Mouse (Mus musculus) hindbrain, embryonic 14.5 days (tissue): ENCODE measurements at regions not wholly inside any gene's neighbourhood (a gene's known extent, or its start where the extent isn't known, plus 50 kb on each side); places are given as distances from the start of the nearest gene placed in this dataset.

Experiments
- ATAC-seq: fragments of 200-750 bp; cut with Nextera tagmentation; 2 replicates; pipeline ENCODE4 v1.8.0; 2017; ENCODE audit warnings: moderate number of reproducible peaks, mild to moderate bottlenecking, moderate TSS enrichment, moderate library complexity; ENCODE audit not compliant: low FRiP score
- DNase-seq: peaks from one replicate; pipeline ENCODE4 v3.0.0-alpha.2; 2015; ENCODE audit warnings: low spot score
- H3K27ac ChIP-seq: fragments of 300-500 bp; sonication (generic); 2 replicates; pipeline ENCODE4 v1.5.1; 2014; ENCODE audit warnings: mild to moderate bottlenecking, moderate library complexity
- H3K27me3 ChIP-seq: fragments of 300-500 bp; sonication (generic); 2 replicates; pipeline ENCODE4 v1.6.1; 2014; ENCODE audit warnings: mild to moderate bottlenecking, low read length, mixed read lengths; ENCODE audit not compliant: control insufficient read depth, insufficient read depth
- H3K36me3 ChIP-seq: fragments of 300-500 bp; sonication (generic); replicated peaks from 2 replicates; pipeline ENCODE4 v1.6.1; 2014; ENCODE audit not compliant: control insufficient read depth, insufficient read depth
- H3K4me1 ChIP-seq: fragments of 300-500 bp; sonication (generic); replicated peaks from 2 replicates; pipeline ENCODE4 v1.6.1; 2014; ENCODE audit warnings: antibody characterized with exemption, low read length, mixed read lengths; ENCODE audit not compliant: control insufficient read depth, insufficient read depth
- H3K4me2 ChIP-seq: fragments of 300-500 bp; sonication (generic); replicated peaks from 2 replicates; pipeline ENCODE4 v1.6.1; 2014; ENCODE audit warnings: mild to moderate bottlenecking, moderate library complexity
- H3K4me3 ChIP-seq: fragments of 300-500 bp; sonication (generic); replicated peaks from 2 replicates; pipeline ENCODE4 v1.5.1; 2014; ENCODE audit warnings: mild to moderate bottlenecking, low read length
- H3K9ac ChIP-seq: fragments of 300-500 bp; sonication (generic); 2 replicates; pipeline ENCODE4 v1.6.1; 2014
- H3K9me3 ChIP-seq: fragments of 300-500 bp; sonication (generic); 2 replicates; pipeline ENCODE4 v1.6.1; 2016; ENCODE audit warnings: low read length; ENCODE audit not compliant: control insufficient read depth
- WGBS: fragments of 180-500 bp; shearing (Covaris S2); extraction: QIAGEN DNeasy Blood & Tissue Kit; methylation state at CpG from one replicate; pipeline ENCODE4 v1.1.7; 2014; 5-methylcytosine and 5-hydroxymethylcytosine counted together

GRCm38 (mm10) chr14:9338220-9338619 is 672.2 kb upstream of the 4930452B06Rik start:
- no peak overlapping the region for H3K27ac ChIP-seq
- DNase-seq (no peak), ATAC-seq (no peak)
- H3K4me1 ChIP-seq = no peaks in the 10 kb centered on the region
- no peak overlapping the region for H3K4me3 ChIP-seq
- H3K9ac ChIP-seq = no peak overlapping the region
- H3K36me3 ChIP-seq = no peaks in the 10 kb centered on the region
- H3K9me3 ChIP-seq = no peaks in the 10 kb centered on the region
- WGBS = 88% methylated on average over 3 of the region's 3 CpGs
- H3K27me3 ChIP-seq = no peaks in the 10 kb centered on the region
- H3K4me2 ChIP-seq = no peak overlapping the region

GRCm38 (mm10) chr14:9337107-9337506 is 671.1 kb upstream of the 4930452B06Rik start:
- H3K4me3 ChIP-seq = no peak overlapping the region
- H3K9me3 ChIP-seq = no peaks in the 10 kb centered on the region
- no peak overlapping the region for H3K4me2 ChIP-seq
- peak; percentile 62 for DNase-seq
- ATAC-seq = peak; percentile 53; the same call in 1 of the 2 replicates
- no peak overlapping the region for H3K27ac ChIP-seq
- H3K4me1 ChIP-seq = no peaks in the 10 kb centered on the region
- no peak overlapping the region for H3K9ac ChIP-seq
- no peaks in the 10 kb centered on the region for H3K27me3 ChIP-seq
- 54% methylated on average over 3 of the region's 3 CpGs for WGBS
- no peaks in the 10 kb centered on the region for H3K36me3 ChIP-seq

- WGBS = 24% methylated on average over 3 of the region's 3 CpGs
- Histone ChIP-seq H3K9me3 (no peaks in the 10 kb centered on the region), H3K36me3 (no peaks in the 10 kb centered on the region), H3K9ac (no peak overlapping the region), H3K27me3 (no peaks in the 10 kb centered on the region), H3K4me3 (no peak overlapping the region), H3K27ac (no peak overlapping the region), H3K4me2 (no peak overlapping the region), H3K4me1 (peaks cover 8% of the 10 kb centered on the region; the same call in 1 of the 2 replicates)
- ATAC-seq (no peak), DNase-seq (no peak)
Observed at GRCm38 (mm10) chr14:9331593-9331992, 665.6 kb upstream of the 4930452B06Rik start.

- Histone ChIP-seq H3K4me1 (peaks cover 8% of the 10 kb centered on the region; the same call in 1 of the 2 replicates), H3K4me3 (no peak overlapping the region), H3K9ac (no peak overlapping the region), H3K27me3 (no peaks in the 10 kb centered on the region), H3K4me2 (no peak overlapping the region), H3K27ac (no peak overlapping the region), H3K9me3 (no peaks in the 10 kb centered on the region), H3K36me3 (no peaks in the 10 kb centered on the region)
- no peak for DNase-seq
- no peak for ATAC-seq
Observed at GRCm38 (mm10) chr14:9330767-9331166, 664.7 kb upstream of the 4930452B06Rik start.

- H3K4me2 ChIP-seq = no peak overlapping the region
- ATAC-seq (no peak), DNase-seq (peak; percentile 36)
- H3K27me3 ChIP-seq = no peaks in the 10 kb centered on the region
- no peak overlapping the region for H3K4me3 ChIP-seq
- WGBS = 51% methylated on average over 12 of the region's 12 CpGs
- H3K4me1 ChIP-seq = peaks cover 8% of the 10 kb centered on the region; the same call in 1 of the 2 replicates
- no peak overlapping the region for H3K9ac ChIP-seq
- H3K27ac ChIP-seq = peak overlapping the region; percentile 14; the same call in 1 of the 2 replicates
- H3K9me3 ChIP-seq = no peaks in the 10 kb centered on the region
- H3K36me3 ChIP-seq = no peaks in the 10 kb centered on the region
Observed at GRCm38 (mm10) chr14:9329839-9330485, 663.9 kb upstream of the 4930452B06Rik start.

- DNase-seq (no peak), ATAC-seq (no peak)
- Histone ChIP-seq H3K9me3 (no peaks in the 10 kb centered on the region), H3K36me3 (no peaks in the 10 kb centered on the region), H3K4me3 (no peak overlapping the region), H3K4me2 (no peak overlapping the region), H3K9ac (no peak overlapping the region), H3K27me3 (no peaks in the 10 kb centered on the region), H3K4me1 (peaks cover 8% of the 10 kb centered on the region; the same call in 1 of the 2 replicates), H3K27ac (no peak overlapping the region)
- 59% methylated on average over 1 of the region's 1 CpGs for WGBS
Observed at GRCm38 (mm10) chr14:9327344-9327743, 661.3 kb upstream of the 4930452B06Rik start.

GRCm38 (mm10) chr14:9319842-9320241 is 653.8 kb upstream of the 4930452B06Rik start:
- no peaks in the 10 kb centered on the region for H3K27me3 ChIP-seq
- no peak for DNase-seq
- 89% methylated on average over 4 of the region's 4 CpGs for WGBS
- H3K4me1 ChIP-seq = no peaks in the 10 kb centered on the region
- H3K9ac ChIP-seq = no peak overlapping the region
- ATAC-seq = no peak
- no peak overlapping the region for H3K27ac ChIP-seq
- H3K36me3 ChIP-seq = no peaks in the 10 kb centered on the region
- H3K4me3 ChIP-seq = no peak overlapping the region
- no peak overlapping the region for H3K4me2 ChIP-seq
- no peaks in the 10 kb centered on the region for H3K9me3 ChIP-seq

- Histone ChIP-seq H3K4me1 (no peaks in the 10 kb centered on the region), H3K36me3 (no peaks in the 10 kb centered on the region), H3K4me3 (no peak overlapping the region), H3K27me3 (no peaks in the 10 kb centered on the region), H3K9me3 (no peaks in the 10 kb centered on the region), H3K4me2 (no peak overlapping the region), H3K27ac (no peak overlapping the region), H3K9ac (no peak overlapping the region)
- 85% methylated on average over 2 of the region's 2 CpGs for WGBS
- DNase-seq = no peak
- no peak for ATAC-seq
Observed at GRCm38 (mm10) chr14:9318796-9319465, 652.9 kb upstream of the 4930452B06Rik start.

- Histone ChIP-seq H3K9me3 (no peaks in the 10 kb centered on the region), H3K4me2 (no peak overlapping the region), H3K36me3 (no peaks in the 10 kb centered on the region), H3K4me3 (no peak overlapping the region), H3K9ac (no peak overlapping the region), H3K27ac (no peak overlapping the region), H3K4me1 (no peaks in the 10 kb centered on the region), H3K27me3 (no peaks in the 10 kb centered on the region)
- DNase-seq = no peak
- no peak for ATAC-seq
- 81% methylated on average over 3 of the region's 3 CpGs for WGBS
Observed at GRCm38 (mm10) chr14:9315224-9315623, 649.2 kb upstream of the 4930452B06Rik start.
